Mouse (Mus musculus): Measurements from ENCODE around the gene Ybx3. TPM values are rescaled to one million over a fixed set of nuclear protein-coding genes. Genes with fewer than 3 reads are reported as not detected.

The Ybx3 gene
- total RNA-seq, 1 experiment from 2014 or later = 42.6 TPM

DNA sequence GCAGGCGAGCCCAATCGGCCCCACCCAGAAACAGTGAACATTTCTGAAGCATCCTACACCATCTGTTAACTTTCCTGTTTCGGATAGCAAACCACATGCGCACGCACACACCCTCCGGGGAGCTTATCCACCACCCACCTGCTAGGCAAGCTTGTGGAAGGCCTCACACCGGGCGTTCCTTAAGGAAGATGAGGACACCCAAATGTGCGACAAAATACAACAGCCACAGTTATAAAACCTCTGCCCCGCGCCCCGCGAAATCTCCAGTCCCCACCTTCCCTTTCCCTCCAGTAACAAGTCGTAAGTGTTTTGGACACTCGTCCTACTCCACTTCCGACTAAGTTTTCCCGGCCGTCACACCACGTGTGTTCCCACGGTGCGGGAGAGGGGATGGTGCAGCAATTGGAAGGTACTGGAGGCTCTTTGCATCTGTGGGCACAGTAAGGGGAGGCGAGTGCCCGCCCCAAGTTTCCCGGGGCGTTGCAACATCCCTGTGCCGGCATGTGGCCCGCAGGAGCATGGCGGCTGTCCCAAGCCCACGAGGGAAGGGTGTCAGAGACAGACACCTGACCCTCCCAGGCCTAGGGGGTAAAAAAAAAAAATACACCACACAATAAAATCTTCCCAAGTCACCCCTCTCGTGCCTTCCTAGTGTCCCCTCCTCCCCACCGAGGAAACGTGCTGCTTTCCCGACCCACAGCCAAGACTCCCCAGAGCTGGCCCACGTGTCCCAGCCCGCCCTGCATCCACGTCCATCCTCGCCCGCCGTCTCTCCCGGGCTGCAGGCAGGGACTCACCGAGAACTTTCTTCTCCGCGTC, 846 bp downstream of the Ybx3 start:
- peak; percentile 33; the same call in 1 of the 2 replicates for ATAC-seq (ENCODE audit: extremely low read depth, insufficient number of reproducible peaks, low FRiP score, poor library complexity, severe bottlenecking)

DNA sequence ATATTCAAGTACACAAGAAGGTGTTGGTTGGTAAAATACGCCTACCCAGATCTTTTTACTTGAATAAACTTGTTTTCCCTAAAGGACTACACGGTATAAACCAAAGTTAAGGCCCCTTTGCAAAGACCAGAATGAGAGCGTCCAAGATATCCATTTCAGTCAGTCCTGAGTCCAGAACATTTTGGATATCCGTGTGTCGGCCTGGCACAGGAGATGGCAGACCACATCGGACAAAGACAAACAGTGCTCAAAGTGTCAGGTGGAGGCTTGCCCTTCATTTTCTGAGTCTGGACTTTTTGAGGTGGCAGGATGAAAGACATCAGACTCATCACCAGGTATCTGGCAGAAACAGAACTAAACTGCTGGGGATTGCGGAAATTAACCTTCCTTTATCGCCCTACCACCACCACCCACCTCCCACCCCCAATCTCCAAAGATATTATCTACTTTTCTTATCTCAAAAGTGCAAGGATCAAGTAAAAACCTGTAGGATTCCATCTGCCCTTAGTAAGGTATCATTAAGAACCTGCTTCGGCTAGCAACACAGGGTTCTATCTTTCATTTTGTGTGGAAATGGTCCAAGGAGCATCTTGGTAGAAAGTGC, 1.8 kb downstream of the Ybx3 start:
- no peak for ATAC-seq (ENCODE audit: extremely low read depth, insufficient number of reproducible peaks, low FRiP score, poor library complexity, severe bottlenecking)

DNA sequence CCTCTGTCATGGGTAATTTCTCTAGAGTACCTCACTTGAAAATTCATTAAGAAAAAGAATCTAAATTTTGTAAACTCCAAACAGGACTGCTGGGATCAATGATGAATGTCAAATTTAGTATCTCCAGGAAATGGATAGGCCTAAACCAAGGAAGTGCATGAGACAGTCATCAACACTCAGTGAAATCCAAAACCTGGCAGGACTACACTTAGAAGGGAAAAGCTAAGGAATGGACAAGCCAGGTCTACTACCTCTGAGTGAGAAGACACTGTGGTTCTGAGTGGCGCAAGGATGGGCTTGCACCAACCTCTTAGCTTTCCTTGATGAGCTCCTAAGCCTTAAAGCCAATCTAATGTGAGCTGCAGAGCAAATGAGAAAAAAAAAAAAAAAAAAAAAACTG, 2.8 kb downstream of the Ybx3 start:
- ATAC-seq (ENCODE audit: extremely low read depth, insufficient number of reproducible peaks, low FRiP score, poor library complexity, severe bottlenecking) = no peak

DNA sequence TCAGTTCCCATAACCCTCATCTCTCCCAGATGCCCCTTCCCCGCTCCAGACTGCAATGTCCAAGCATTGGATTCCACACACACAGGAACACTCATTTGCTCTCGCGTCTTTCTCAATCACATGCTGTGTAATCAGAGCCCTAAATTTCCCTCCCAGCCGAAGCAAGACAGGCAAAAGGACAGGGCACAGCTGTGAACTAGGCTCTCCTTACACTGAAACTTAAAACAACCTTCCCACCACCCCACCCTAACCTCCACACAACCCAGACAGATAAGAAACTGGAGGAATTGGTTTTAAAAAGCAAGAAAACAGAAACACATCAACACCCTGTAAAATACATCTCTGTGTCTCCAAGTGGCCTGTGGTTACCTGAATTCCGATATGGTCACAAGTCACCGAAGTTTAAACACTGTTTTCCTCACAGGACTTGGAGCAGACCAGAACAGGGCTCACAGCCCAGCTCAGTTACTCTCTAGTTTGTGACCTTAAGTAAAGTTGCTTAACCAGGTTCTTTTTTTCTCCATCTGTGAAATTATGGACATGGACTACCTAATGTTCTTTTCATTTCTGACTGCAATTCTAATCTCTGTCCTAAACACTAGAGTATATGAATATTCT, 4.5 kb downstream of the Ybx3 start:
- no peak for ATAC-seq (ENCODE audit: extremely low read depth, insufficient number of reproducible peaks, low FRiP score, poor library complexity, severe bottlenecking)

DNA sequence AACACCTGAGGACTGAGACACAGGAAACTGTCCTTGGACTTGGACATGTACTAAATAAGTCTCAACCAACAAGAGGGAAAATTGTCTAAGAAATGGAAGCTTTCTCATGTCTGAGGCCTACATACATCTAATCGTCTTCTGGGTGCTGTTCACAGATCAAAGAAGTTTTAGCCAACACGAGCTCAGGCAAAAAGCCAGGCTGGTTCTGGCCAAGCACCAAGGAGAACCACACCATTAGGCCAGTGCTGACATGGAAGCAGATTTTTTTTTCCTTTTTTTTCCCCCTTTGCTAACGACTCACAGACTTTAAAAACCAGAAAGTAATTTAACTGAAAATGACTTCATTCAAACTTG, 5.3 kb downstream of the Ybx3 start:
- ATAC-seq (ENCODE audit: extremely low read depth, insufficient number of reproducible peaks, low FRiP score, poor library complexity, severe bottlenecking) = no peak

- no peak for ATAC-seq (ENCODE audit: extremely low read depth, insufficient number of reproducible peaks, low FRiP score, poor library complexity, severe bottlenecking)
Measured at GRCm38 (mm10) chr6:131382232-131382983, 5.9 kb downstream of the Ybx3 start.

DNA sequence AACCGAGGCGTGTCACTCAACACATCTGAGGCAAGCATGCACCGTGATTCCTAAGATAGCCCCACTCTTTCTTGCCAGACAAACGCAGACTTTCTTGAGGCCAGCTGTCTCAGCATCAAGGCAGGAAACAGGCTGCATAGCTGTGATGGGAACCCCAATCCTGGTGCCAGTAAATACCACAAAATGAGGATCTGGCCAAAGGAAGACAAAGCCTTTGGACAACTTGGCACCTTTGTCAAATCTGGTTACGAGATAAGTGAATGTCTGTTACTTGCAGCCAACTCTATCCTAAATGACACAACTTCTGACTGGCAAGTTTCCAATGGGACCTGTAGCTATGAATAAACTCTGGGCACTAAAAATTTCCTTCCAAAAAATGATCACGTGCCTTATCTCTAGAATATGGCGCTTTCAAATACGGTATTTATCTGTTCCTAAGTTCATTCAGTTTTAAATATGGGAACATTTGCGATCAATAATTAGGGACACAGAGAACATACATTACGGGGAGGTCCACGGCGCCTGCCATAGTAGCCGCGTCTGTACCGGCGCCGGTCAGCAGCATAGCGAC, 9.3 kb downstream of the Ybx3 start:
- no peak for ATAC-seq (ENCODE audit: extremely low read depth, insufficient number of reproducible peaks, low FRiP score, poor library complexity, severe bottlenecking)

GRCm38 (mm10) chr6:131377378-131377777, 10.9 kb downstream of the Ybx3 start:
- no peak for ATAC-seq (ENCODE audit: extremely low read depth, insufficient number of reproducible peaks, low FRiP score, poor library complexity, severe bottlenecking)

GRCm38 (mm10) chr6:131374594-131375340, 13.5 kb downstream of the Ybx3 start:
- no peak for ATAC-seq (ENCODE audit: extremely low read depth, insufficient number of reproducible peaks, low FRiP score, poor library complexity, severe bottlenecking)

GRCm38 (mm10) chr6:131373160-131373559, 15.1 kb downstream of the Ybx3 start:
- no peak for ATAC-seq (ENCODE audit: extremely low read depth, insufficient number of reproducible peaks, low FRiP score, poor library complexity, severe bottlenecking)

DNA sequence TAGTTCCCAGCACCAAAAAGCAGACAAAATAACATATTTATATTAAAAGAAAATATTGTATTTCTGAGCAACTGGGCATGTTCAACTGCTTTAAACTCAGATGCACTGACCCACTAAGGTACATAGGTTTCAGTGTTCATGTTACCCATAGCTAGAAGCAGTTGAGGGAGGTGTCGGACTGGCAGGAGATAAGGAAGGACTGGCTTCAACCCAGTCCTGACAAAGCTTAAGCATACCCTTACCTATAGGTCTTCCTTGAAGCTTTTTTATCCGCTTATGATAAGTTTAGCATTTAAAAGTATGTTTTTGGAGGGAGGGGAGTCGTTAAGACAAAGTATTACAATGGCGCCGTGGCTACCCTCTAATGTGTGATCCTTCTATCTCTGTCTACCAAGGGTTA, 17.5 kb downstream of the Ybx3 start:
- ATAC-seq (ENCODE audit: extremely low read depth, insufficient number of reproducible peaks, low FRiP score, poor library complexity, severe bottlenecking) = no peak

DNA sequence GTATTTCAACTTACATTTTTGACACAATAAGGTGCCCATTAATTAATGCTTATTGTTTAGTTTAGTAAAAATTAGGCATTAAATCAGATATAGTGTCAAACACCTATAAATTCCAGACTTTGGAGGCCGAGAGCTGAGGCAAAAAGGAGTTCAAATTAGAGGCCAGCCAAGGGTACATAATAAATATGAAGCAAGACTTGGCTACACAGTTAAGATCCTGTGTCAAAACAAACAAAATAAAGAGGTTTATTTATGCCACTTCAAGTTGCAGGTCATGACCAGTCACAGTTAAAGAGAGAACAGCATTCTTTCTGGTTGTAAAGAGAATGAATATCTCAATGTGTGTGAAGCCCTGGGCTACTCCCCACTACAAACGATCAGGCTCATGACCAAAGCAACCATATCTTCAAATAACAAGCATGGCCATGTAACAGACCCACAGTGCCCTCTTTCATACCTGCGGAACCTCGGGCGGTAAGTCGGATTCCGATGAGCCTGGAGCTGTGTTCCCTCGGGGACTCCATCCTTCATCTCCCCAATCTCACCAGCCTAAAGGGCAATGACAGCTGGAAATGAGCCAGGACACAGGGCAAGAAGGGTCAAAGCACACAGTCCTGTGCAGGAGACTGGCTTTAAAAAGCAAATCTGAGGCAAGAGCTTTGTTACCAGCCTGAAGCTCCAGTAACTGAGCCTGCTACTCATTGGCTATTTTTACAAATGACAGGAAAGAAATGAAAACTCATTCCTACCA, 18.2 kb downstream of the Ybx3 start:
- no peak for ATAC-seq (ENCODE audit: extremely low read depth, insufficient number of reproducible peaks, low FRiP score, poor library complexity, severe bottlenecking)

DNA sequence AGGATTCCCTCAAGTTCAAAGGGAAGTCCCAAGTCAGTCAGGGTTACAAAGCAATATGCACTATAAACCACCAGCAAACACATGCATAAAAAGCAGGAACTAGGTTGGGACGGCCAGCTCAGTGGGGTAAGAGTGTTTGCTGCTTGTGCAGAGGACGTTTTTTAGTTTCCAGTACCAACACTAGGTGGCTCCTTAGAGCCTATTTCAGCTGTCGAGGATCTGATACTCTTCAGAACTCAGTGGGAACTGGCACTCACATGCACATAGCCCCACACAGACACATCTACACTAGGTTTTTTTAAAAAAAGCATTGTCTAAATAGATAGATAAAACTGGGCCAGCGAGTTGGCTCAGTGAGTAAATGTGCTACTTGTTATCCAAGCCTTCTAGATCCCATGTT, 21.2 kb downstream of the Ybx3 start:
- ATAC-seq (ENCODE audit: extremely low read depth, insufficient number of reproducible peaks, low FRiP score, poor library complexity, severe bottlenecking) = 0 out of 2 replicates have a peak, but pooled peaks have one; percentile 42

- no peak for ATAC-seq (ENCODE audit: extremely low read depth, insufficient number of reproducible peaks, low FRiP score, poor library complexity, severe bottlenecking)
Measured at GRCm38 (mm10) chr6:131364353-131364752, 23.9 kb downstream of the Ybx3 start.

DNA sequence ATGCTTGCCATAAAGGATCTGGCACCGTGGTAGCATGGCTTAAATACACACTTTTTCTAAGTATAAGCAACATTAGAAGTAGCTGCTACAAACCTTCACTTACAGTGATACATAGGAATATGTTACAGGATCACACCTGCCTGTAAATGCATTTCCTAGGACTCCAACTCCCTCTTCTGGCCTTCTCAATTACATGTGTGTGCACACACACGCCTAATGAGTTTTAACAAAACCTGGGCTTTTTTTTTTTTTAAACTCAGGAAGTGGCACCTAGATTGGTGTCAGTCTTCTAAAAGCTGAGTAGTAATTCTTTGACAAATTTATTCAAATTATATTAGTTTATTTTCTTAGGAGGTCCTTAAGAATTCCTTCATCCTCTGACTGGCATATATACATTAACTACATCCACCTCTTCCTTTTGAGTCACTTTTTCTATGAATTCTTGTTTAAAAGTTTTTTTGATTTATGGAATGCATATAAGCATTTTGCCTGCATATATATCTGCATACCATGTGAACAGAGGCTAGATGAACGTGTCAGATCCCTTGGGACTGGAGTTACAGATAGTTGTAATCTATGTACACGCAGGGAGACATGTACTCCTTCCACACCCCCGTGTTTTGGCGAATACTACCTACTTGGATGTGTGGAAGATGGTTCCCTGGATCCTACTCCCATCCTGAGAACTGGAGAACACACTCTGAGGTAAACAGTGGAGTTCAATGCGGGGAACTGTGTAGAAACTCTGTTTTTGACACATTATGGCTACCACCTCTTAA, 25.1 kb downstream of the Ybx3 start:
- no peak for ATAC-seq (ENCODE audit: extremely low read depth, insufficient number of reproducible peaks, low FRiP score, poor library complexity, severe bottlenecking)

DNA sequence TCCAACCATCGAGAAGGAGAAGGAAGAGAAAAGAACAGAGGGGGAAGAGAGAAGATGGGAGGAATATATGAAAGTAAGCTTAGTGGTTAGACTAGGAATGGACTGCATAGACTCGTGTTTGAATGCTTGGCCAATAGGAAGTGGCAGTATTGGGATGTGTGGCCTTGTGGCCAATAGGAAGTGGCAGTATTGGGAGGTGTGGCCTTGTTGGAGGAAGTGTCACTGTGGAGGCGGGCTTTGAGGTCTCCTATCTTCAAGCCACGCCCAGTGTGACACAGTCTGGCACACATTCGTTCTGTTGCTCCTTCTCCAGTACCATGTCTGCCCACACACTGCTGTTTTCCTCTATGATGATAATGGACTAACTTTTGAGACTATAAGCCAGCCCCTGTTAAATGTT, 27.6 kb downstream of the Ybx3 start:
- no peak for ATAC-seq (ENCODE audit: extremely low read depth, insufficient number of reproducible peaks, low FRiP score, poor library complexity, severe bottlenecking)

DNA sequence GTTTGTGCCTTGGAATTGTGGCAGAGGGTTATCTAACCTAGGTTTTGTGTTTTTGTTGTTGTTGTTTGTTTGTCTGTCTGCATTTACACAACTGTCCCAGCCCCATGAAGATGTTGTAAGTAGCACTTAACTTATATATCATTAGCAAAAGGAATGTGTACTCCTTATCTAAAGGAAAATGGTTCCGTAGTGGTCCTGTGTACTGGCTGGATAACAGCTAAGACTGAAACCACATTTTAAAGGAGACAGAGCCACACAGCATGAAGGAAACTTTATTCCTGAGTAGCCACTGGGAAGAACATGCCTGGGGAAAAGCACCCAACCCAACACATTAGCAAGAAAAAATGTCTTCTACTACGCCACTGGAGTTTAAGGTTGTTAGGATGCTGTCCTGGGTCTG, 28.7 kb downstream of the Ybx3 start:
- no peak for ATAC-seq (ENCODE audit: extremely low read depth, insufficient number of reproducible peaks, low FRiP score, poor library complexity, severe bottlenecking)

Measured in neutrophil, adult 5-6 weeks (primary cell).